Mouse (Mus musculus): ENCODE data around the gene Ankrd40.

DNA sequence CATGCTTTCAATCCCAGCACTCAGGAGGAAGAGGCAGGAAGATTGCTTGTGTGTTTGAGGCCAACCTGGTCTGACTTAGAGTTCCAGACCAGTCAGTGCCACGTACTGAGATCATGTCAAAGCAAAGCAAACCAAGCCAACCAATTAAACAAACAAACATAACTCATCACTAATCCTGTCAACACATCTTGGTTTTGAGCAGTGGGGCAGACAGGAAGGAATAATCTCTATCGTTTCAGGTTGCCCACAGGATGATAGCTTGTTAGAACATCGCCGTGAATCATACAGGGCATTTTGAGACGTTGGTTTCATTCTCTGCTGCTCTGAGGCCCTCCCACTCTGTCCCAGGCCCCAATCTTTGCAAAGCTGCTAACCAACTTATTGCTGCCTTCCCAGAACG, 42.2 kb downstream of the Ankrd40 start:
- TF ChIP-seq CTCF (IDR thresholded peaks at IDR 0.05; ENCODE audit: extremely low read depth, insufficient read depth, low read length) (no peak), POLR2A (IDR thresholded peaks at IDR 0.05; ENCODE audit: extremely low read depth, insufficient read depth, low read length) (no peak)
